Mouse (Mus musculus) left cerebral cortex, postnatal 25 days (tissue): ENCODE results near the gene Mau2. TPM values are rescaled to one million over a fixed set of nuclear protein-coding genes. Genes with fewer than 3 reads are reported as not detected.
"Not testable (repeated sequence)": the region's sequence is repeated elsewhere in the genome, so short reads cannot be mapped to it uniquely, and the experiment has no call there.

ENCODE experiments used
- DNase-seq, 2 experiments: peaks; one replicate each; pipeline ENCODE4 v3.0.0; 2022; ENCODE audit warnings: low spot score in 2 of 2, mixed read lengths in 1 of 2
- intact Hi-C: fragments of 180-260 bp; cut with DNase I; formaldehyde crosslinking; loops from one replicate; pipeline ENCODE4 v1.15.1; 2025
- total RNA-seq, 2 experiments: library from RNA; stranded (reverse); gene quantifications; 2 replicates each; pipeline ENCODE4 v1.2.3; 2021

The Mau2 gene
- total RNA-seq, 2 experiments from 2014 or later, result 78.9 to 80.3 TPM

DNA sequence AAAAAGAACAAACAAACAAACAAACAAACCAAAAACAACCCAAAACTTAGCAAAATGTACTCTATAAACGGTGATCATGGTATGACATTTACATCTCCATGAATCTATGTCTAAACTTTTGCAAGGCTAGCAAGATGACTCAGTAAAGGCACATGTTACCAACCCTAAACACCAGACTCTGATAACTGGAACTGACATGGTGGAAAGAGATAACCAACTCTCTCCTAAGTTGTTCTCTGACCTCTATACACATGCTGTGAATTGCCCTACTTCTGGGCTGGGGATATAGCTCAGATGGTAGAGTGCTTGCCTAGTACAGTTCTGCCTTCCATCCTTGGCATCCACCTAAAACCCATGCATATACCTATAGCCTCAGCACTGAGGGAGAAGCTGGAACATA is 4.5 kb downstream of the Mau2 start:
- no peak for DNase-seq
- intact Hi-C loops, result no loop called here

DNA sequence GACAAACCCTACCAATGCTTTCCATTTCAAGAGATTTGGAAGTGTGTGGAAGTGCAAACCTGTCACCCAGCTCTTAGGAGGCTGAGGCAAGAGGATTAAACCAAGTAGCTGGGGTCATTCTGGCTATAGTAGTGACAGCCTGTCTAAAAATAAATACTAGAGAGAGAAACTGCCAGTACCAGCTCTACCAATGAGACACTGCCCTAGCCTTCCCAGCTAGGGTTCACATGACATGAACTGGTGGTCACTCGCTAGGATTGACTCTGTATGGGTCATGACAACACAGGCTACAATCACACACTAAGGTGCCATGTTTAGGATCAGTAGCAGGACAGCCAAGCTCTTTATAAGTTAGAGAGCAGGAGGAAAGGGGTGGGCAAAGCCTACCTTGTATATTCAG is 12.3 kb downstream of the Mau2 start:
- DNase-seq, result no peak
- intact Hi-C loops, result no loop called here

DNA sequence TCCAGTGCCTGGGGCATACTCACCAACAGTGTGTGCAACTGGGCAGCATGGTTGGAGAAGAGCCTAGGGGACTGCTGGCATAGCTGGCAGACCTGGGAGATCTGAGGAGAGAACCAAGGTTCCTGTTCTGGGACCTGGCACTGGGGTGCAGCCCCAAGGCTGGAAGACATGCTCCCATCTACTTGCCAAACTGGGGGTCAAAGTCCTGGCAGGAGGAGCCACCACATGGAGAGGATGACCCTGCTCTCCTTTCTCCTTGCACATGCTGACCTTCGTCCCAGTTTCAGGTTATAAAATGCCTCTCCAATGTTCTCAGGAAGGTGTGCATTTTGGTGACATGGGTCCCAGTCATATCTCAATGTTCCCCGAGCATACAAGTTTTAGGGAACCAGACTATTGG is 16.4 kb downstream of the Mau2 start:
- DNase-seq, result no peak
- intact Hi-C loops, result no loop called here

DNA sequence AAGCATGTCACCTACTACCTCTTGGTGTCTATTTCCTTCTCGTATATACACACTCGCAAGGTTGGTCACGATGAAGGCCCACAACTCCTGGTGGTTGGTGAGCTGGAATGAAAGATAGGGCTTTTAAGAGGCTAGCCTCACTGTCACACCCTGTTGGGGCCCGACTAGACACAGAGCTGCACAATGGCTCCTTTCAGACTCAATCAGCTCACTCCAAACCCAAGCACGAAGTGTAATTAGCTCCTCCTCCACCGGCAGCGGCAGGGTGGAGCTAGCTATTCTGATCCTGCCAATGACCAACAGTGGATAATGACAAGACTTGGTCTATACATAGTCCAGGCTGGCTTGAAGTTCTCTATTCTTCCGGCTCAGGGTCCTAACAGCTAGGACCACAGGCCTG is 18.9 kb downstream of the Mau2 start:
- DNase-seq, result peak in 1 of 2 experiments; percentile 24
- intact Hi-C loops, result no loop called here

DNA sequence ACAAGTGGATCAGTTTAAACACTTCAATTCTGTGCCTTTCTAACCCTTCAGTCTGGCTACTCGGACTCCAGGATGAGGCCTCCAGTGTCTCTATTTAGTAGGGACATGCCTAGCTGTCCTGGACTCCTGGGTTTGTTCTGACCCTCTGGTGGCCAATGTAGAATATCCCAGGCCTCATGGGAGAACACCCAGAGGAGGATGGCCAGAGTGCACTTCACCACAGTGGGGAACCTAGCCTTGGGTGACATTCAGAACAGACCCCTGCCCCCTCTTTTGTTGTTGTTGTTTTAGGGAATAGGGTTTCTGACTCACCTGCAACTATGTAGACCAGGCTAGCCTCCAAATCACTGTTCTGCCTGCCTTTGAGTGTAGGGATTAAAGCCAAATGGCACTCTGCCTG is 27.5 kb downstream of the Mau2 start:
- intact Hi-C loops, result no loop called here

DNA sequence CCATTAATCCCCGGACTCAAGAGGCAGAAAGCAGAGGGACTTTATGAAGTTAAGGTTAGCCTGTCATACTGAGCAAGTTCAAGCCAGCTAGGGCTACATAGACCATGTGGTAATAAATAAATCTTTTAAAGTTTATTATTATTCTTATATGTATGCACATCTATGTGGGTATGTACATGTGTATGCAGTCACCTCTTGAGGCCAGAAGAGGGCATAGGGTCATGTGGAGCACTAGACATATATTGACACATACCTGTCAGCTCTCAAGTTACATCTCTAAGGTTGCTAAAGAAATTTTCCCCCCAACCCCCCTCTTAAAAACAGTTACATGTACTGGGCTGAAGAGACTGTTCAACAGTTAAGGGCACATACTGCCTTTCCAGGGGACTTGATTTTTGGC is 29.8 kb downstream of the Mau2 start:
- no peak for DNase-seq
- intact Hi-C loops, result no loop called here

More for the DNA sequence above, 27.5 kb downstream of the Mau2 start:
- DNase-seq, result no peak

DNA sequence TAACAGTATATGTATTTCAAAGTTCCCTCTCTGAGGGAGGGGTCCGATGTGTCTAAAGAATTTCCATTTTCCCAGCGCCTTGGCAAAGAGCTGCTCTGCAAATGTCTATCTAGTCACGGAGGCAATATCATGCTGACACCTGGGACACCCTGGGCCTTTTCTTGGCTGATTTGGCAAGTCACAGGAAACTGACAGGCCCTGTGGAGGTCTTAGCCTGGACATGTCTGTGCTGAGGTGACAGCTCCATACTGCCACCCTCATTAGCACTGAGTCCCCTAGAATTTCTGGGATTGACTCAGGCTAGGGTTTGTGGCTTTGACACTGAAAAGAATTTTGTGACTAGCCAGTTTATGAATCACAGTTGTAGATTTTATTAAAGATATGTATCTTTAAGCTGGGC is 30.2 kb downstream of the Mau2 start:
- DNase-seq, result no peak
- intact Hi-C loops, result no loop called here

DNA sequence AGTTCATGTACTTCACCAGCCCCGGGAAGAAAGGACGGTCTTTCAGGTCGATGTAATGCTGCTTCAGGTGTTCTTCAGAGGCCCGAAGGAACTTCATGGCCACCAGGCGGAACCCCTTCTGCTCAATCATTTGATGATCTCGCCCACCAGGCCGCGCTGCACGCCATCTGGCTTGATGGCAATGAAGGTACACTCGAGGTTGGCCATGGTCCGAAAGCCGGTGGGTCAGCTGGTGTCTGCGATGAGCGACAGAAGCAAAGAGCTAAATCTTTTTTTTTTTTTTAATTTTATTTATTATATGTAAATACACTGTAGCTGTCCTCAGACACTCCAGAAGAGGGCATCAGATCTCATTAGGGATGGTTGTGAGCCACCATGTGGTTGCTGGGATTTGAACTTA is 31.7 kb downstream of the Mau2 start:
- intact Hi-C loops, DNase-seq: not testable (repeated sequence)

DNA sequence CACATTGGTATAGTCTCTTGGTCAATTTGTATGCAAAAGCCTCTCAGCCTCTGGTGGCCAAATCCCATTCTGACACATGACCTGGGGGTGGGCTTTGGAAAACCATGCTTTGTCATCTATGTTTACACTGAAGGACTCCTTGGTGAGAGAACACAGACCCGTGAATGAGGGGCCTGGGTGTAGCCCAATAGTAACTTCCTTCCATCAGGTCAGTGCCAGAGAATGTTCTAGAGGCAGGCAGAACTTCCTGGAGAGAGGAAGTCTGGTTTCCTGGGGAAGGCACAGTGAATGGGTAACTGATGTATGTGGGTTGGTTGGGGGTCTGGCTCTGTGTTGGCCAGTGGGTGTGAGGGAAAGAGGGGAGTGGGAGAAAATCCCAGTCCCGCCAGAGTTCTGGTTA is 37.4 kb downstream of the Mau2 start:
- intact Hi-C loops, result no loop called here
- DNase-seq, result no peak

DNA sequence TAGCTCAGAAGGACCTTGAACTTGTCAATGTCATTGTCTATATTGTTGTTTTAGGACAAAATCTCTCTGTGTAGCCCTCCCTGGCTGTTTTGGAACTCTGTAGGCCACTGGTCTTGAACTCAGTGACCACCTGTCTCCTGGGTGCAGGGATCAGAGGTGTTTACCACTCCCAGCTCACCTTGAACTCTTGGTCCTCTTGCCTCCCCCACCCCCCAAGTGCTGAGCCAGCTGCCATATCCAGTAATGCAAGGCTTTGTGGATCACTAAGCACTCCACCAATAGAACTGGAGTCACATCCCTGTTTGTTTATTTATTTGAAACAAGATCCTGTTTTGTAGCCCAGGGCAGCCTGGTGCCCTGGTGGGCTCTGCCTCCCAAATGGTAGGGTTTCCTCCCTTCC is 38.2 kb downstream of the Mau2 start:
- DNase-seq, result no peak
- intact Hi-C loops, result no loop called here

DNA sequence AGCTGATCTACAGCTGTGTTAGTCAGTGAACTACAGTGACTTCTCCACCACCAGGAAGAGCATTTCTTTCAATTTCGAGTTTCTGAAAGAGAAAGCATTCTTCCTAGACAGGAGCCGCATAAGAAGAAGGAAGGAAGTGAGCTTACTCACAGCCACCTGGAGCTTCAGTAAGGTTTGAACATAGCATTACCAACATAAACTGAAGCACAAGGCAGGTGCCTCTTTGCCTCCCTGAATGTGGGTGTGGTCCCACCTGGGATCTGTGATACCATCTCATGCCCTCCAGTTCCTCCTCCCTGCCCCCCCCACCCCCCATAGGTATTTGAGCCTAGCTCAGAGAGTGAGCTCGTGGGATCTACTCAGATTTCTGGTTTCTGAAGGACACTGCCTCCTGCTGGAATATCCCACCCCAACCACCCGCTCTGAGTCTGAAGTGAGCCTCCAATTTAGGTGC is 39.3 kb downstream of the Mau2 start:
- no peak for DNase-seq
- intact Hi-C loops, result no loop called here

DNA sequence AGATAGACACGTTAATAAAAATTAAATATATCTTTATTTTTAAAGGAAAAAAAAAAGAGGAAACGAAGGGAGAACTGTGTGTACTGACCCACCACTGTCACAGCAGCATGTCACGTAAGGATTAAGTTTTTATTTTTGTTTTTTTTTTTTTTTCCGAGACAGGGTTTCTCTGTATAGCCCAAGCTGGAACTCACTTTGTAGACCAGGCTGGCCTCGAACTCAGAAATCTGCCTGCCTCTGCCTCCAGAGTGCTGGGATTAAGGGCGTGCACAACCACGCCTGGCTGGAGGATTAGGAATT is 40.7 kb downstream of the Mau2 start:
- intact Hi-C loops, result loop anchor here (1.0 kb wide), 1 partner anchor 83 kb away; no protein-coding TSS in a partner anchor
- not testable (repeated sequence) for DNase-seq

DNA sequence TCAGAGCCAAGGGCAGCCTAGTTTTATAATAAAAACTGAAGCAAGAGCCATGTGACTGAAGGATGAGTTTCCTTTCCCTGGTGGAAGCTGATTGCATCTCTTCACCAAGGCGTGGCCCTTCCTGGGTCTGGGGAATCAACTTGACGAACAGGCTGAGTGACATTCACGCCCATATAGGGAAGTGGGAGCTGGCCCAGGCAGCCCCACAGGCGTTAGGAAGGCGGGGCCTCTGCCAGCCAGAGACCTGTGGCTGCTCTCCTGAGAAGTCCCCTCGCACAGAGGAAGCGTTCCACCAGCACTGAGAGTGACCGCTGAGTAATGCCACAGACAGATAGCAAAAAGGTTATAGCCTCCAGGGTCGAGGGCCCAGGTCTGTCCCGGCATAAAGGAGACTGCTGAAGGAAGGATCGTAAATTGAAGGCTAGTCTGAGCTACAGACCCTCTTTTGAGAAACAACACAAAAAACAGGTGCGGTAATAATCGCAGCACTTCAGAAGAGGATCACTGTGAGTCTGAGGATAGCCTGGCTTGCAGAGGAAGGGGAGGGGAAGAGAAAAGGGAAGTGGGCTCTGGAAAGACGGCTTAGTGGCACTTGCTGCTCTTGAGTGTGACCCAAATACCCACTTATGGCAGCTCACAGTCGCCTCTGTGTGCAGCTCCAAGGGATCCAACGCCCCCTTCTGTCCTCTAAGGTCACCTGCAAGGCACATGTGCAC is 41.2 kb downstream of the Mau2 start:
- peak in 1 of 2 experiments; percentile 29 for DNase-seq
- intact Hi-C loops, result loop anchor here (1.0 kb wide), 1 partner anchor 82 kb away; no protein-coding TSS in a partner anchor

DNA sequence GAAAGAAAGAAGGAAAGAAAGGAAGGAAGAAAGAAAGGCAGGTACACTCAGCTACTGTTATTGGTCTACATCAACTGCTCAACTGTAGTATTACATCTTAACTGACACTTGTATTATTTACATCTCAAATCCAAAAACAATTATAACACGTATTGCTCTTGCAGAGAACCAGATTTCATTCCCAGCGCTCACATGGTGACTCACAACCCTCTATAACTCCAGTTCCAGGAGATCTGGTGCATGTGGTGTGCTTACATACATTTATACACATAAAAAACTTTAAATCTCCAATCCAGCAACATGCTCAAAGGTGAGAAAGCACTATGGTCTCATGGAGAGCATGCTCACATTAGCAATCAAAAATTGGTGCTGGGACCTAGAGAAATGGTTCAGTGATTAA is 42.3 kb downstream of the Mau2 start:
- intact Hi-C loops, result no loop called here

DNA sequence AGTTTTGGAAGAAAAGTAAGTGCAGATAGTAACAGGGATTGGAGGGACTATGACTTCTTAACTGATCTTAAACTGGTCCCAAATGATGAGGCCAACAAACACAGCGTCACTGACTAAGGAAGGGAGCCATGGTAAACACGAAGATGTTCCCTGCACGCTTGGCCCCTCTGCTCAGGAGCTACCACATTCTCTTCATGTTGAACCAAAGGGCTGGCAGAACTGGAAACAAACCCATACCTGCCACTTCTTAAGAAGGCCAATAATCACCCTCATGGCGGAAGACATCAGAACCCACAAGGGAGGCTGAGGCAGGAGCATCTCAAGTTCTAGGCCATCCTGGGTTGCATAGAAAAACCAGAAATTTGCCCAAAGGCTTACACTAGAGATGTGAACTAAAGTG is 43.3 kb downstream of the Mau2 start:
- no peak for DNase-seq
- intact Hi-C loops, result no loop called here

More for the DNA sequence above, 42.3 kb downstream of the Mau2 start:
- no peak for DNase-seq

DNA sequence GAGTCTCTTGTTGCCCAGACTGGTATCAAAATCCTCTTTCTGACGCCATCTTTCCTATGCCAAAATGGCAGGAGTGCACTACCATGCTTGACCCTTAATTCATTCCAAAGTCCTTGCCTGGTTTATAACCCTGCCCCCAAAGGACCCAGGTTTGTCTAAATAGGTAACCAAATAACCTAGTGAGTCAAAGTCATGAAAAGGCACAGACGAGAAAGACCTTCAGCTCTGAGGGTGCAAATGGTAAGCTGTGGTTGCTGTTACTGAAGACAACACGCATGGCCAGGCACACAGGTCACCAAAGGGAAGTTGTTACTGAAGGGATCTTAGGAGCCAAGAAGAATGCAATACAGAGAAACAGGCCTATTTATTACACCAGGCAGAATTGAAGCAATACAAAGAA is 43.8 kb downstream of the Mau2 start:
- intact Hi-C loops, result no loop called here
- DNase-seq, result no peak

DNA sequence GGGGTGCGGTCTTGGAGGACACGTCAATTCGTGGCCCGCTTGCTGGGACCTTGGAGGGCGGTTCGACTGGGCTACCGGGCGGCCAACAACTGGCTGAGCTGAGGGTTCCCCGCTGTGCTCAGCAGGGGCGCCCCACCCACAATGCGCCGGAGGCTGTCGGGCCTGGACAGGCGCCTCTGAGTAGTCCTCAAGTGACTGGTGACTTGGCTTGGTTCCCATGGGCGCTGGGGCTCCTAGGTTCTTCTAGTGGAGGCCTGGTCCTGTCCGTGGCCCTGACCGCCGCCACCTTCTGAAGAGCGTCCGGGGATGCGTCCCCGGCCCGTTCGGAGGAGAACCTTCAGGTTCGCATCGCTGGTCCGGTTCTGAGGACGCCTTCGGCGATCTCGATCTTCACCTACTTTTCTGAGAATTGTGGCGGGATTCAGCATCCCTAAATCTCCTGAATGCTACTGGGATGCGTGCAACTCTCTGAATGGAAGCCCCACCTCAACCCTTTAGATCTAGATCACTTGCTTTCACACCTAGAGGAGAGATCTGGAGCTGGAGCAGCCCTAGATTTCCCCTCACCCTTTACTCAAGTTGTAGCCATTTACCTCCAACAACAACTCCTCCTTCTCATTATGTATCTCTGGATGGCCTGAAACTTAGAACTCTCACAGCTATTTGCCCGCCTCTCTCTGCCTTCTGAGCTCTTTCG is 45.8 kb downstream of the Mau2 start:
- DNase-seq, result no peak
- intact Hi-C loops, result no loop called here

DNA sequence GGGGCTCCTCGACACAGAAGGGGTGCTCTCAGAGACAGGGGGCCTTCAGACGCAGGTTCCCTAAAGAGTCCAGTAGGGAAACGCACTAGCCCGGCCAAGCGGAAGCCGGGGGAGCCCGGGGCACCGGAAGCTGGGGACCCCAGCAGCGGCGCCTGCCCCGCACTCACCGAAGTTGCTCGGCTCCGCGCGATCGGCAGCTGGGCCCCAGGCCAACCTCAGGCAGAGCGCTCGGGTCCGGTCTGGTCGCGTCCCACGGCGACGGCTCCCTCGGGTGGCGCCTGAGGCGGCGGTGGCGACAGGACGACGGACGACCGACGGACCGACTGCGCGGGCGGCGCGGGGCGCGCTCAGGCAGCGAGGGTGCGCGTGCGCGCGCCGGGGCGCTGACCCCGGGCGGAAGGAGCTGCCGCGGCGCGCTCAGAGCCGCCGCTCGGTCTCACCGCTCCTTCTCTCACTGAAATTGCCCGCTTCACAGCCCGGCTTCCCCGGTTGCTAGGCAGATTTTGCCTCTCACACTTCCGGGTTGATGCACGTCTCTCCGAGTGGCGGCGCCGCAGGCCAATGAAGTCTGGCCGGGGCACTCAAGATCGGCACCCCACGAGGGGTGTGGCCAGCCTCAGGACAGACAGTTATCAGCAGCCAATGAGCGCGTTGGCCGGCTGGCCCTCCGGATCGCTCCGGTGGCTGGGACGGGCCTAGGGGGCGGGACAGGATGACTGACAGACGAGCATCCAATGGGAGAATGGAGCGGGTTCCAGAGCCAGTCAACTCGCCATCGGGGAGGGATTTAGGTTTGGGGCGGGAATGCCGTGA is 46.6 kb downstream of the Mau2 start, which contains the start of gene Gatad2a:
Gene Gatad2a, minus strand, starts transcription at position 609 of the 813 bp plus-strand sequence.
- DNase-seq, result peak; percentile 99 to 100

DNA sequence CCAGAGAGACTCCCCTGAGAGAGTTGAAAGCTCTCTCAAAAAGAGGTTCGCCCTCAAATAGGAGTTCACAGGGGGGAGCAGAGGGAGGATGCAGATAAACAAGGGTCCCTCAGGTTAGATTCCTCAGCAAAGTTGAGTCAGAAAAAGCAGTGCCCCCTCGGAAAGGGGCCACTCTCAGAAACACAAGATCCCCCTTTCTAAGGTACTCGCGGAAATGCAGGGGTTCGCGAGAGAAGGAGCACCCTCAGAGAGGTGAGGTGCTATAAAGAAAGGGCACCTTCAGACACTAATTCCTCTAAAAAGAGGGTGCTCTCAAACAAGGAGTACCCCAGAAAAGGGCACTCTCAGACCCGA is 47.1 kb downstream of the Mau2 start:
- no peak for DNase-seq
- intact Hi-C loops, result no loop called here

More for the DNA sequence above, 46.6 kb downstream of the Mau2 start, which contains the start of gene Gatad2a:
- intact Hi-C loops, result no loop called here

DNA sequence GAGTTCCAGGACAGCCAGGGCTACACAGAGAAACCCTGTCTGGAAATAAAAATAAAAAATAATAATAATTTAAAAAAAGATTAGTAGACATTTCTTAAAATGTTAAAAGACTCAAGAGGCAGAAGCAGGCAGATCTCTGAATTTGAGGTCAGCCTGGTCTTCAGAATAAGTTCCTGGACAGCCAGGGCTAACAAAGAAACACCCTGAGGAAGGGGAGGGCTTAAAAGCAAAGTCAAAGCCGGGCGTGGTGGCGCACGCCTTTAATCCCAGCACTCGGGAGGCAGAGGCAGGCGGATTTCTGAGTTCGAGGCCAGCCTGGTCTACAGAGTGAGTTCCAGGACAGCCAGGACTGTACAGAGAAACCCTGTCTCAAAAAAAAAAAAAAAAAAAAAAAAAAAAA is 53.6 kb downstream of the Mau2 start:
- DNase-seq, intact Hi-C loops: not testable (repeated sequence)
